Mouse (Mus musculus): ENCODE data around the gene Wipf1. TPM values are rescaled to one million over a fixed set of nuclear protein-coding genes. Genes with fewer than 3 reads are reported as not detected.

The Wipf1 gene
- polyA plus RNA-seq, 1 experiment from 2014 or later, result 7.8 TPM

DNA sequence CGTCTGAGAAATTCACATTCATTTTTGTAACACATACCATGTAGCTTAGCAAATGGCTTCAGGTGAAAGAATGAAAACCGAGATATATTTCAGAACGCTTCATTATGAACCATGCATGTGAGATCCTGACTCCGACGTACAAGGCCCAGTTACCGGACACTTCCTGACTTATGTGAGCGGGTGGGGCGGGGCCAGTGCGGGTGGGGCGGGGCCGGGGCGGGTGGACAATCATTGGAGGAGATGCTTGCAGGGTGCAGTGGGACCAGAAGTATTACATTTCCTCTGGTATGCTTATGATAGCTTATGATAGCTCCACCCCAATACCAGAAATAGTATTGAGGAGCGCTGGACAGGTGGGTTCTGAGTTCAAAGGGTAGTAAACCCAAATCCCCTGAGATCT is 74.9 kb downstream of the Wipf1 start:
- Histone ChIP-seq H3K4me1 (ENCODE audit: control insufficient read depth, insufficient read depth, low read length) (peaks cover 5% of the 10 kb centered on the region; the same call in 1 of the 2 replicates), H3K27ac (ENCODE audit: low read depth, low read length) (no peak overlapping the region), H3K4me3 (ENCODE audit: low read depth, low read length) (no peak overlapping the region), H3K9ac (ENCODE audit: low read depth, low read length) (no peak overlapping the region), H3K36me3 (ENCODE audit: control insufficient read depth, insufficient read depth, low read length) (no peaks in the 10 kb centered on the region), H3K27me3 (ENCODE audit: control insufficient read depth, insufficient read depth, low read length) (no peaks in the 10 kb centered on the region), H3K4me2 (no peak overlapping the region), H3K9me3 (replicated peaks; ENCODE audit: control insufficient read depth, low read length) (no peaks in the 10 kb centered on the region)
- 85% methylated on average over 13 of the region's 13 CpGs for WGBS (ENCODE audit: insufficient replicate concordance)
- ATAC-seq (replicated peaks; ENCODE audit: insufficient number of reproducible peaks, low FRiP score, low TSS enrichment), result no peak

DNA sequence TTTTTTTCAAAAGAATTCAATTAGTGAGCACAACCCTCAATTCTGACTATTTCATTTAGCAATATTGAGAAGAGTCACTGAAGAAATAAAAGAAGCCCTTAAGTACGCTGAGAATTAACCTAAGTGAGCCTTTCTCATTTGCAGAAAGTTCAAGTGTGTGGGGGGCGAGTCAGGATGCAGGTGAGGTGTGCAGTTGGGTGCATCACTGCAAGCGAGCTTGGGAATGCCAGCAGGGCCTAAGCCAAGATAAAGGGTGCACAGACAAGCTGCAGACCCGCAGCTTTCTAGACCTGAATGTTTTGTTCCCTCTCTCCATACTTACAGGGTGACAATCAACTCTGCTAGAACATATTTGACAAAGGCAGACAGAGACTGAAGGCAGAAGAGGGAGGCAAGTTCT is 75.3 kb downstream of the Wipf1 start:
- WGBS (ENCODE audit: insufficient replicate concordance), result 72% methylated on average over 4 of the region's 4 CpGs
- H3K4me3 ChIP-seq (ENCODE audit: low read depth, low read length), result no peak overlapping the region
- H3K9ac ChIP-seq (ENCODE audit: low read depth, low read length), result no peak overlapping the region
- ATAC-seq (replicated peaks; ENCODE audit: insufficient number of reproducible peaks, low FRiP score, low TSS enrichment), result no peak
- H3K9me3 ChIP-seq (replicated peaks; ENCODE audit: control insufficient read depth, low read length), result no peaks in the 10 kb centered on the region
- peaks cover 5% of the 10 kb centered on the region; the same call in 1 of the 2 replicates for H3K4me1 ChIP-seq (ENCODE audit: control insufficient read depth, insufficient read depth, low read length)
- no peak overlapping the region for H3K4me2 ChIP-seq
- no peaks in the 10 kb centered on the region for H3K27me3 ChIP-seq (ENCODE audit: control insufficient read depth, insufficient read depth, low read length)
- no peak overlapping the region for H3K27ac ChIP-seq (ENCODE audit: low read depth, low read length)
- H3K36me3 ChIP-seq (ENCODE audit: control insufficient read depth, insufficient read depth, low read length), result no peaks in the 10 kb centered on the region

DNA sequence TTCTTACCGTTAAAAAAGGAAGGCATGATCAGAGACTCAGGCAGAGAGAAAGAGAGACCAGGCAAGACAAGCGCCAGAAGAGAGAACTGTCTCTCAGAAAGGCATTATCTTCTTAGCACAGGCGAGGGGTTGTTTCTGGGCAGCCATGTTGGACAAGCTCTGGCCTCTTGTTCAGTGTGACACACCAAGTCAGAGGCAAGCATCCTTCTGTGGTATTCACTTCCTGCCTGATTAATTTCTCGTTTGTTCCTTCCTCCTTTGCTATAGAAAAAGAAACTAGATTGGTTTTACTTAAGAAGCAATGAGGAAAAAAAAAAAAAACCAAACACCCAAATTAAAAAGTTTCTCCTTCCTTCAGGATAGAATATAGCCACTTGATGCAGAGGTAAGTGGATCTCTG is 75.8 kb downstream of the Wipf1 start:
- no peak for ATAC-seq (replicated peaks; ENCODE audit: insufficient number of reproducible peaks, low FRiP score, low TSS enrichment)
- Histone ChIP-seq H3K9me3 (replicated peaks; ENCODE audit: control insufficient read depth, low read length) (no peaks in the 10 kb centered on the region), H3K27ac (ENCODE audit: low read depth, low read length) (no peak overlapping the region), H3K9ac (ENCODE audit: low read depth, low read length) (no peak overlapping the region), H3K36me3 (ENCODE audit: control insufficient read depth, insufficient read depth, low read length) (no peaks in the 10 kb centered on the region), H3K4me1 (ENCODE audit: control insufficient read depth, insufficient read depth, low read length) (peaks cover 5% of the 10 kb centered on the region; the same call in 1 of the 2 replicates), H3K27me3 (ENCODE audit: control insufficient read depth, insufficient read depth, low read length) (no peaks in the 10 kb centered on the region), H3K4me3 (ENCODE audit: low read depth, low read length) (no peak overlapping the region), H3K4me2 (no peak overlapping the region)
- WGBS (ENCODE audit: insufficient replicate concordance), result 61% methylated on average over 4 of the region's 4 CpGs

DNA sequence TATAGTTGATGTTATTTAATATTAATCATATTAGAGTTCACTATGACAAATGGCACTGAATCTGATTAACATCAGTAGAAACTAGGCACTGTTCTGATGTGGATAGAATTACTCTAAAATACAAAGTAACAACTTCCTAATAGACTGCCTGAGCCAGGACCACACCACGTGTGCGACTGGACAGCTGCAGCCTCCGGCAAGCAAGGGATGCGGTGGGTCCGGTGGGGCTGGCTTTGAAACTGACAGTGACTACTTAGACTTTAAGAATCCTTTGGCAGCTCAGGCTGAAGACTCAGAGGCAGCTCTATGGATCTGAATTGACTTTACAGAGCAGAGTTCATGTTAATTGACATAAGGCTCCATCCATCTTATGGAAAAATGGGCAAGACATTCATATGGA is 76.4 kb downstream of the Wipf1 start:
- Histone ChIP-seq H3K9me3 (replicated peaks; ENCODE audit: control insufficient read depth, low read length) (no peaks in the 10 kb centered on the region), H3K4me2 (no peak overlapping the region), H3K4me1 (ENCODE audit: control insufficient read depth, insufficient read depth, low read length) (peaks cover 5% of the 10 kb centered on the region; the same call in 1 of the 2 replicates), H3K4me3 (ENCODE audit: low read depth, low read length) (no peak overlapping the region), H3K9ac (ENCODE audit: low read depth, low read length) (no peak overlapping the region), H3K27ac (ENCODE audit: low read depth, low read length) (no peak overlapping the region), H3K36me3 (ENCODE audit: control insufficient read depth, insufficient read depth, low read length) (no peaks in the 10 kb centered on the region), H3K27me3 (ENCODE audit: control insufficient read depth, insufficient read depth, low read length) (no peaks in the 10 kb centered on the region)
- WGBS (ENCODE audit: insufficient replicate concordance), result 81% methylated on average over 5 of the region's 5 CpGs
- no peak for ATAC-seq (replicated peaks; ENCODE audit: insufficient number of reproducible peaks, low FRiP score, low TSS enrichment)

DNA sequence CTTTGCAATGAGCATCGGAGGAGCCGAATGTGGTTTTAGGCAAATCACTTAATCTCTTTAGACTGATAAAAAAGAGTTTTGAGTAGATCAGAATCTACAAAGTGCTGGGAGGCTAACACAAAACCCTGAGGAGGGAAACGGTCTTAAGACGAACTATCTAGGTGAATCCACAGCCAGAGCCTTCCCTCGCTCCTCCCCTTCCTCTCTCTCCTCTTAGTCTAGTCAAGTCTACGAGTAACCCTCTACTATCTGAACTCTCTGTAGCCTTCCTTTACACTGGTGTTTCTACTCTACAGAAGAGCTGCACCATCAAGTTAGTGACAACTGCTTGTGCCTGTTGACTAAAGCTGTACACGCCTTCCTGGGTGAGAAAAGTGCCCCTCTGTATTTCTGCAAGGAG is 77.0 kb downstream of the Wipf1 start:
- Histone ChIP-seq H3K36me3 (ENCODE audit: control insufficient read depth, insufficient read depth, low read length) (no peaks in the 10 kb centered on the region), H3K9me3 (replicated peaks; ENCODE audit: control insufficient read depth, low read length) (no peaks in the 10 kb centered on the region), H3K9ac (ENCODE audit: low read depth, low read length) (no peak overlapping the region), H3K4me3 (ENCODE audit: low read depth, low read length) (no peak overlapping the region), H3K4me1 (ENCODE audit: control insufficient read depth, insufficient read depth, low read length) (peaks cover 5% of the 10 kb centered on the region; the same call in 1 of the 2 replicates), H3K4me2 (no peak overlapping the region), H3K27ac (ENCODE audit: low read depth, low read length) (no peak overlapping the region), H3K27me3 (ENCODE audit: control insufficient read depth, insufficient read depth, low read length) (no peaks in the 10 kb centered on the region)
- no peak for ATAC-seq (replicated peaks; ENCODE audit: insufficient number of reproducible peaks, low FRiP score, low TSS enrichment)
- WGBS (ENCODE audit: insufficient replicate concordance), result 72% methylated on average over 7 of the region's 7 CpGs

DNA sequence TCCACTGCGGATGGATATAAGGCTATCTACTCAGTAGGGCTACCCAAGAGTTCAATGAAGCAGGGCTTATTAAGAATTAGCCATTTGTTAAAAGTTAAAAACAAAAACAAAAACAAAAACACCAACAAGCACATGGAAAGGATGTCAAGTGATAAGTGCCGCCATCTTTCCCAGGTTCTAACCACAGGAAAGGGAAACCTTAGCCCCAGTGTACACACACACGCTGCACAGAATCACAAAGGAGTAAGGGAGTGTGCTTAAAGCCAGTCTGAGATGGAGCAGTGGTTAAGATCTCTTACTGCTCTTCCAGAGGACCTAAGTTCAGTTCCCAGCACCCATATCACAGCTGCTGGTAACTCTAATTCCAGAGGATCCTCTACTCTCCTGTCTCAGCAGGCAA is 78.0 kb downstream of the Wipf1 start:
- Histone ChIP-seq H3K9ac (ENCODE audit: low read depth, low read length) (no peak overlapping the region), H3K4me2 (no peak overlapping the region), H3K4me1 (ENCODE audit: control insufficient read depth, insufficient read depth, low read length) (peaks cover 5% of the 10 kb centered on the region; the same call in 1 of the 2 replicates), H3K27ac (ENCODE audit: low read depth, low read length) (no peak overlapping the region), H3K9me3 (replicated peaks; ENCODE audit: control insufficient read depth, low read length) (no peaks in the 10 kb centered on the region), H3K4me3 (ENCODE audit: low read depth, low read length) (no peak overlapping the region), H3K27me3 (ENCODE audit: control insufficient read depth, insufficient read depth, low read length) (no peaks in the 10 kb centered on the region), H3K36me3 (ENCODE audit: control insufficient read depth, insufficient read depth, low read length) (no peaks in the 10 kb centered on the region)
- WGBS (ENCODE audit: insufficient replicate concordance), result 86% methylated on average over 3 of the region's 3 CpGs
- no peak for ATAC-seq (replicated peaks; ENCODE audit: insufficient number of reproducible peaks, low FRiP score, low TSS enrichment)

DNA sequence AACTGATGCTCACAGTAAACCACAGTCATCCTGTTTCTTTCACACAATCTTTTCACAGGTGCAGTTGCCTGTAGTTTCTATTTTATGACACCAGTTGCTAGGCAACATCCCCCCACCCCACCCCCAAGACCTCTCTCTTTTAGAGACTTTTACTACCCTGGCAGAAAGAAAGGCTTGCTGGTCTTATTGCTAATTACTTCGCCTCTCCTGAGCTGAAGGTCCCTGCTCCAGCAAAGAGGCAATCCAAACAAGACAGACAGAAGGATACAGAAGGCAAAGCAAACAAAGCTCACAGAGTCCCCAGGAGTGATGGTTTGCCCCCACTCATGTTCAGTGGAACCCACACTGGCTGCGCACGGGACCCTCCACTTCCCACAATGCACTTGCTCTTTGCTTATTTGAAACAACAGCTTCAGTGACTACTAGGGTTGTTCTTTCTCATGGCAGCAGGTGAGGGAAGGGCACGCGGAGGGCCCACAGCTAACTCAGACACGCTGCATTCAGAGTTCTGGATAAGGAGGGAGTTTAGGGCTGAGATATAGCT is 79.3 kb downstream of the Wipf1 start:
- H3K27me3 ChIP-seq (ENCODE audit: control insufficient read depth, insufficient read depth, low read length), result no peaks in the 10 kb centered on the region
- no peaks in the 10 kb centered on the region for H3K9me3 ChIP-seq (replicated peaks; ENCODE audit: control insufficient read depth, low read length)
- 65% methylated on average over 6 of the region's 6 CpGs for WGBS (ENCODE audit: insufficient replicate concordance)
- no peak overlapping the region for H3K4me3 ChIP-seq (ENCODE audit: low read depth, low read length)
- H3K4me2 ChIP-seq, result no peak overlapping the region
- no peak overlapping the region for H3K27ac ChIP-seq (ENCODE audit: low read depth, low read length)
- ATAC-seq (replicated peaks; ENCODE audit: insufficient number of reproducible peaks, low FRiP score, low TSS enrichment), result no peak
- no peaks in the 10 kb centered on the region for H3K36me3 ChIP-seq (ENCODE audit: control insufficient read depth, insufficient read depth, low read length)
- no peak overlapping the region for H3K9ac ChIP-seq (ENCODE audit: low read depth, low read length)
- peaks cover 5% of the 10 kb centered on the region; the same call in 1 of the 2 replicates for H3K4me1 ChIP-seq (ENCODE audit: control insufficient read depth, insufficient read depth, low read length)

DNA sequence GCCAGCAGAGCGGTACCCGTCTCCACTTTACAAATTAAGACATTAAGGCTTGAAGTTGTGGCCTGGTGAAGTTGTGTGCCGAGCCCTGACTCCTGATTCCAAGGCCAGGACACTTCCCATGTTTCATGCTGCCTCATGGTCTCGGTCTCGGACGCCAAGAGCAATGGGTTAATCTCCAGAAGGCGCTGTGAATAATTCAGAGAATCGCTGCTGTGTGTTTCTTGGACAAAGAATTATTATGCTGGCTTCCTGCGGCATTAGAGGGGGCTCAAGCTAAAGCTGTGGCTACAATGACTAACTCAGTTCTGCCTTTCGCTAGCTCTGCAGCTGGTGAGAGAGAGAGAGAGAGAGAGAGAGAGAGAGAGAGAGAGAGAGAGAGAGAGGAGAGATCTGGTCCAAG is 85.5 kb downstream of the Wipf1 start:
- H3K36me3 ChIP-seq (ENCODE audit: control insufficient read depth, insufficient read depth, low read length), result no peaks in the 10 kb centered on the region; the same call in 1 of the 2 replicates
- ATAC-seq (replicated peaks; ENCODE audit: insufficient number of reproducible peaks, low FRiP score, low TSS enrichment), result no peak
- no peak overlapping the region for H3K4me2 ChIP-seq
- H3K4me3 ChIP-seq (ENCODE audit: low read depth, low read length), result no peak overlapping the region
- no peak overlapping the region for H3K27ac ChIP-seq (ENCODE audit: low read depth, low read length)
- no peaks in the 10 kb centered on the region for H3K4me1 ChIP-seq (ENCODE audit: control insufficient read depth, insufficient read depth, low read length)
- no peaks in the 10 kb centered on the region for H3K9me3 ChIP-seq (replicated peaks; ENCODE audit: control insufficient read depth, low read length)
- H3K27me3 ChIP-seq (ENCODE audit: control insufficient read depth, insufficient read depth, low read length), result no peaks in the 10 kb centered on the region
- no peak overlapping the region for H3K9ac ChIP-seq (ENCODE audit: low read depth, low read length)
- 79% methylated on average over 10 of the region's 10 CpGs for WGBS (ENCODE audit: insufficient replicate concordance)

DNA sequence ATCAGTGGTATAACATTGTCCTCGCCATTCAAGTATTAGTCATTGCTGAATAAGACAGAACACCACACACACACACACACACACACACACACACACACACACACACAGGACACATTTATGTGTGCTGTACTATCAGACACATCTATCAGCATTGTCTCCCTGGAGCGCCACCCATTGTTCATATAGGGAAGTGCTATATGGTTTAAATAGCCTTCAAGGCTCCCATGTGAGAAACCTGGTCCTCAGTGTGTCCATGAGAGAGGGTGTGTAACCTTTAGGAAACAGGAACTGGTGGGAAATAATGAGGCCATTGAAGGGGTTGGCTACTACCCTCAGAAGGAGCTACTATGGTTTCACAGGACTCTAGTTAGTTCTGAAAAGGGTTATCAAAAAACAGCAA is 87.5 kb downstream of the Wipf1 start:
- Histone ChIP-seq H3K4me1 (ENCODE audit: control insufficient read depth, insufficient read depth, low read length) (no peaks in the 10 kb centered on the region), H3K27me3 (ENCODE audit: control insufficient read depth, insufficient read depth, low read length) (no peaks in the 10 kb centered on the region), H3K4me3 (ENCODE audit: low read depth, low read length) (no peak overlapping the region), H3K36me3 (ENCODE audit: control insufficient read depth, insufficient read depth, low read length) (peaks cover 3% of the 10 kb centered on the region), H3K9ac (ENCODE audit: low read depth, low read length) (no peak overlapping the region), H3K9me3 (replicated peaks; ENCODE audit: control insufficient read depth, low read length) (no peaks in the 10 kb centered on the region), H3K27ac (ENCODE audit: low read depth, low read length) (no peak overlapping the region), H3K4me2 (no peak overlapping the region)
- 75% methylated on average over 2 of the region's 2 CpGs for WGBS (ENCODE audit: insufficient replicate concordance)
- no peak for ATAC-seq (replicated peaks; ENCODE audit: insufficient number of reproducible peaks, low FRiP score, low TSS enrichment)
